Mouse (Mus musculus): ENCODE results near the gene Abhd6.

GRCm38 (mm10) chr14:8099561-8100021 is 96.9 kb downstream of the Abhd6 start:
- TF ChIP-seq MAFK (IDR thresholded peaks at IDR 0.05; ENCODE audit: insufficient read depth, low read depth, low read length) (no peak), ZNF384 (IDR thresholded peaks at IDR 0.05; ENCODE audit: low read depth, low read length) (no peak), ZC3H11A (IDR thresholded peaks at IDR 0.05; ENCODE audit: borderline replicate concordance, low read depth, low read length) (no peak), CHD2 (IDR thresholded peaks at IDR 0.05; ENCODE audit: low read depth, low read length) (no peak)

Data from ES-E14 (cell line).